ENCODE assay signal across 8 mouse cellular contexts in the genomic region with DNA sequence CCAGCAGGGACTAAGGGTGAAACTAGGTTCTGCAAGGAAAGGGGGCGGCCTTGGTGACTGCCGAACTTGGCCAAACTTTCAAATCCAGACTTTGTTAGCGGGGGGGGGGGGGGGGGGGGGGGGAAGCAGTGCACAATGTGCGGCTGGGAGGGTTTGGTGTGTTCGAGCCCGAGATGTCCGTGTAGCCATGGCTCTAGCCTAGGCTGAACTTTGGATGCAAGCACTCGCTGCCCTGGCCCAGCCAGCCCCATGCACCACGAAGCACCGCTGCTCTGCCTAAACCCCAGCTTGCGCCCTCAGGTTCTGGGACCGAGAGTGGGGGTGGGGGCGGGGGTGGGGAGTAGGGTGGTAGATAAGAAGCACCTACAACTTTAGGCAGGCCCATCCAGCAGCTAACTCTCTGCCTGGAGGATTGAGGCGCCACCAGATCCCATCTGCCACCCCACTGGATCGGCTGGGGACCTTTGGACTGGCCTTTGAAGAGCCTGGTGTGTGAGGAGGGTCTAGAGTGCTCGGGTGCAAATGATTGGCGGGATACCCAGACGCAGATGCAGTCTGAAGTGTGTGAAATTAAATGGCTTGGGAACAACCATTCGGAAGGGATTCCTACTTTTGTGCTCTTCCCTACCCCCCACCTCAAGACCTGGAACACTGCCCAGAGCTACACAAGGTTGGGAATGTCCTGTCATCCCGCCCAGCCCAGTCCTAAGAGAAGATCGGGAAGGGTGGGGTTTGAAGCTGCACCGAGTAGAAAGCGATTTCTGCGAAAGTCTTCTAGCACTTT. TPM values are rescaled to one million over a fixed set of nuclear protein-coding genes. Genes with fewer than 3 reads are reported as not detected.
DNase-seq lines count a peak whose midpoint lies in the region; ATAC-seq and TF ChIP-seq lines count a peak whose summit lies in the region.

No protein-coding gene starts in this region.

- peak; percentile 80 for DNase-seq in adrenal gland, postnatal 10 days
- DNase-seq in forebrain, postnatal 0 days: no peak
- peak; percentile 75 for DNase-seq in liver, adult 2 months (ENCODE audit: extremely low read depth, low read depth, low spot score)
- no peak for DNase-seq in layer of hippocampus, adult 11-12 months (ENCODE audit: low spot score)
- DNase-seq in right cerebral cortex, adult 18-20 months: no peak

- H3K9me3 ChIP-seq in ES-Bruce4 (replicated peaks; ENCODE audit: control insufficient read depth, insufficient read depth, low read length, poor library complexity, severe bottlenecking): peaks cover 2% of the 10 kb centered on the region
- no peaks in the 10 kb centered on the region for H3K9me3 ChIP-seq in forebrain, postnatal 0 days (ENCODE audit: low read length)
- no peaks in the 10 kb centered on the region for H3K9me3 ChIP-seq in hindbrain, embryonic 15.5 days
- H3K9me3 ChIP-seq in neural tube, embryonic 13.5 days: no peaks in the 10 kb centered on the region

- H3K79me2 ChIP-seq in liver, adult 2 months (ENCODE audit: control insufficient read depth, insufficient read depth, low read length): peaks cover 20% of the 10 kb centered on the region; the same call in 1 of the 2 replicates

- no peaks in the 10 kb centered on the region for H3K36me3 ChIP-seq in ES-Bruce4 (ENCODE audit: control insufficient read depth, insufficient read depth, low read length, poor library complexity, severe bottlenecking)
- no peaks in the 10 kb centered on the region for H3K36me3 ChIP-seq in forebrain, postnatal 0 days (ENCODE audit: insufficient read depth)
- no peaks in the 10 kb centered on the region for H3K36me3 ChIP-seq in hindbrain, embryonic 15.5 days
- H3K36me3 ChIP-seq in liver, adult 2 months (ENCODE audit: control insufficient read depth, insufficient read depth, low read length): no peaks in the 10 kb centered on the region
- H3K36me3 ChIP-seq in neural tube, embryonic 13.5 days: no peaks in the 10 kb centered on the region

- WGBS in forebrain, postnatal 0 days: 4% methylated on average over 23 of the region's 24 CpGs
- 9% methylated on average over 23 of the region's 24 CpGs for WGBS in hindbrain, embryonic 15.5 days
- WGBS in liver, adult 2 months: 2% methylated on average over 22 of the region's 24 CpGs
- 7% methylated on average over 22 of the region's 24 CpGs for whole genome bisulfite sequencing in neural tube, embryonic 13.5 days

- no peak for TF ChIP-seq CTCF in ES-Bruce4 (IDR thresholded peaks at IDR 0.05; ENCODE audit: low read depth, low read length)
- TF ChIP-seq CTCF in forebrain, postnatal 0 days (IDR thresholded peaks at IDR 0.05; ENCODE audit: low read depth): no peak
- no peak for TF ChIP-seq CTCF in liver, adult 2 months (IDR thresholded peaks at IDR 0.05; ENCODE audit: low read depth, low read length)

- TF ChIP-seq POLR2A in ES-Bruce4 (IDR thresholded peaks at IDR 0.05; ENCODE audit: insufficient read depth, low read length): no peak
- TF ChIP-seq POLR2A in liver, adult 2 months (IDR thresholded peaks at IDR 0.05; ENCODE audit: extremely low read depth, insufficient read depth, low read length): no peak

- H3K4me3 ChIP-seq in ES-Bruce4 (ENCODE audit: low read depth, low read length): peak overlapping the region; percentile 60
- peak overlapping the region; percentile 47 for H3K4me3 ChIP-seq in forebrain, postnatal 0 days (ENCODE audit: low read depth, low read length)
- peak overlapping the region; percentile 56 for H3K4me3 ChIP-seq in hindbrain, embryonic 15.5 days
- H3K4me3 ChIP-seq in liver, adult 2 months (ENCODE audit: insufficient read depth, low read depth, low read length): peak overlapping the region; percentile 74
- peak overlapping the region; percentile 54 for H3K4me3 ChIP-seq in neural tube, embryonic 13.5 days

- no peaks in the 10 kb centered on the region for H3K27me3 ChIP-seq in ES-Bruce4 (ENCODE audit: control insufficient read depth, insufficient read depth, low read length, poor library complexity, severe bottlenecking)
- no peaks in the 10 kb centered on the region for H3K27me3 ChIP-seq in forebrain, postnatal 0 days (ENCODE audit: insufficient read depth, low read length)
- 0 out of 2 replicates have a peak, but pooled peaks cover 3% of the 10 kb centered on the region for H3K27me3 ChIP-seq in hindbrain, embryonic 15.5 days
- H3K27me3 ChIP-seq in liver, adult 2 months (ENCODE audit: control insufficient read depth, insufficient read depth, low read length): no peaks in the 10 kb centered on the region
- H3K27me3 ChIP-seq in neural tube, embryonic 13.5 days: peaks cover 16% of the 10 kb centered on the region

- H3K4me1 ChIP-seq in ES-Bruce4 (ENCODE audit: control insufficient read depth, insufficient read depth, low read length): no peaks in the 10 kb centered on the region
- no peaks in the 10 kb centered on the region for H3K4me1 ChIP-seq in forebrain, postnatal 0 days (ENCODE audit: insufficient read depth)
- peaks cover 34% of the 10 kb centered on the region for H3K4me1 ChIP-seq in hindbrain, embryonic 15.5 days (replicated peaks)
- H3K4me1 ChIP-seq in liver, adult 2 months (ENCODE audit: control insufficient read depth, insufficient read depth, low read length): peaks cover 18% of the 10 kb centered on the region
- H3K4me1 ChIP-seq in neural tube, embryonic 13.5 days (replicated peaks): peaks cover 57% of the 10 kb centered on the region

- H3K4me2 ChIP-seq in forebrain, postnatal 0 days (ENCODE audit: low read depth): peak overlapping the region; percentile 98
- peak overlapping the region; percentile 100 for H3K4me2 ChIP-seq in hindbrain, embryonic 15.5 days
- peak overlapping the region; percentile 95 for H3K4me2 ChIP-seq in neural tube, embryonic 13.5 days

- TF ChIP-seq EP300 in ES-Bruce4 (IDR thresholded peaks at IDR 0.05; ENCODE audit: insufficient read depth, low read depth, low read length): no peak

- no peak overlapping the region for H3K27ac ChIP-seq in ES-Bruce4 (ENCODE audit: insufficient read depth, low read length)
- H3K27ac ChIP-seq in forebrain, postnatal 0 days (ENCODE audit: low read depth, low read length): no peak overlapping the region
- H3K27ac ChIP-seq in hindbrain, embryonic 15.5 days (replicated peaks): peak overlapping the region; percentile 30; the same call in 1 of the 2 replicates
- peak overlapping the region; percentile 87 for H3K27ac ChIP-seq in liver, adult 2 months (replicated peaks; ENCODE audit: insufficient read depth, low read depth, low read length)
- peak overlapping the region; percentile 59 for H3K27ac ChIP-seq in neural tube, embryonic 13.5 days (replicated peaks)

- H3K9ac ChIP-seq in ES-Bruce4 (ENCODE audit: low read depth, poor library complexity, severe bottlenecking): peak overlapping the region; percentile 77
- no peak overlapping the region for H3K9ac ChIP-seq in forebrain, postnatal 0 days
- H3K9ac ChIP-seq in hindbrain, embryonic 15.5 days: peak overlapping the region; percentile 55
- H3K9ac ChIP-seq in liver, adult 2 months (ENCODE audit: low read depth, low read length): peak overlapping the region; percentile 90
- peak overlapping the region; percentile 76 for H3K9ac ChIP-seq in neural tube, embryonic 13.5 days

- peak; percentile 49 for ATAC-seq in forebrain, postnatal 0 days
- peak; percentile 50; the same call in 1 of the 2 replicates for ATAC-seq in hindbrain, embryonic 15.5 days (ENCODE audit: low FRiP score, low read depth)
- peak; percentile 74 for ATAC-seq in neural tube, embryonic 13.5 days (ENCODE audit: low read depth)

RNA-seq across cellular contexts. Expression of gene Rin3, which starts 0.8 kb away (rescaled TPM):
- polyA plus RNA-seq in ES-Bruce4 (2011; ENCODE audit: insufficient read depth, insufficient read length, low read depth, missing spikeins): 8.2 and 8.7 TPM in 2 replicates
- total RNA-seq in adrenal gland, postnatal 10 days (2021): 10 to 100 TPM; 19.2 to 21.6 TPM
- 1.3 and 3.3 TPM in 2 replicates for total RNA-seq in forebrain, postnatal 0 days (2014; rRNA removed)
- polyA plus RNA-seq in forebrain, postnatal 0 days (2015; fragmentation: Nextera tagmentation; extraction: Ambion mirVana): 1.5 and 1.9 TPM in 2 replicates
- polyA plus RNA-seq in hindbrain, embryonic 15.5 days (2015; fragmentation: Nextera tagmentation; extraction: Ambion mirVana): 2.8 and 3.3 TPM in 2 replicates
- total RNA-seq in liver, adult 2 months (2014; rRNA removed): 4.9 and 9.2 TPM in 2 replicates
- 8.4 and 12.0 TPM in 2 replicates for polyA plus RNA-seq in liver, adult 2 months (2012; rRNA removed)
- 4.6 and 5.7 TPM in 2 replicates for polyA plus RNA-seq in neural tube, embryonic 13.5 days (2015; fragmentation: Nextera tagmentation; extraction: Ambion mirVana)

Comparison
In these comparisons a context has a peak if more than half of its experiments do, and no peak if none do; other contexts are left out.
1. H3K27ac ChIP-seq: peak in hindbrain, embryonic 15.5 days (single experiment), liver, adult 2 months (single experiment) and neural tube, embryonic 13.5 days (single experiment); none in ES-Bruce4 (single experiment) and forebrain, postnatal 0 days (single experiment).
2. DNase-seq: peak in adrenal gland, postnatal 10 days (single experiment) and liver, adult 2 months (single experiment); none in forebrain, postnatal 0 days (single experiment), layer of hippocampus, adult 11-12 months (single experiment) and right cerebral cortex, adult 18-20 months (single experiment).
3. Peak in every context shown above with its lines, with median percentiles within 50 percentile points of each other: H3K4me3 ChIP-seq, ATAC-seq and H3K4me2 ChIP-seq.